Mouse (Mus musculus): ENCODE data around the gene Rhbdl3.
A peak's percentile ranks its signal among the peaks of the same experiment; 100 is the strongest.
"Not testable (repeated sequence)": the region's sequence is repeated elsewhere in the genome, so short reads cannot be mapped to it uniquely, and the experiment has no call there.

The Rhbdl3 gene

GRCm38 (mm10) chr11:80312565-80312964, 11.9 kb downstream of the Rhbdl3 start:
- DNase-seq (ENCODE audit: low spot score in 2 of 2) = no peak

- DNase-seq (ENCODE audit: low spot score in 2 of 2) = no peak
Observed at GRCm38 (mm10) chr11:80313462-80313861, 12.8 kb downstream of the Rhbdl3 start.

- DNase-seq (ENCODE audit: low spot score in 2 of 2) = no peak
Observed at GRCm38 (mm10) chr11:80313944-80314343, 13.2 kb downstream of the Rhbdl3 start.

- DNase-seq (ENCODE audit: low spot score in 2 of 2) = no peak
Observed at GRCm38 (mm10) chr11:80315743-80316639, 15.3 kb downstream of the Rhbdl3 start.

GRCm38 (mm10) chr11:80323255-80323654, 22.5 kb downstream of the Rhbdl3 start:
- DNase-seq (ENCODE audit: low spot score in 2 of 2) = no peak

GRCm38 (mm10) chr11:80324636-80325035, 23.9 kb downstream of the Rhbdl3 start:
- no peak for DNase-seq (ENCODE audit: low spot score in 2 of 2)

- no peak for DNase-seq (ENCODE audit: low spot score in 2 of 2)
Observed at GRCm38 (mm10) chr11:80332709-80333400, 32.1 kb downstream of the Rhbdl3 start.

- DNase-seq (ENCODE audit: low spot score in 2 of 2) = no peak
Observed at GRCm38 (mm10) chr11:80335609-80336350, 35.1 kb downstream of the Rhbdl3 start.

GRCm38 (mm10) chr11:80336351-80336730, 35.6 kb downstream of the Rhbdl3 start:
- no peak for DNase-seq (ENCODE audit: low spot score in 2 of 2)

GRCm38 (mm10) chr11:80342482-80342881, 41.8 kb downstream of the Rhbdl3 start:
- DNase-seq (ENCODE audit: low spot score in 2 of 2) = no peak

- peak; percentile 58 to 86 for DNase-seq (ENCODE audit: low spot score in 2 of 2)
Observed at GRCm38 (mm10) chr11:80351832-80352430, 51.2 kb downstream of the Rhbdl3 start.

- no peak for DNase-seq (ENCODE audit: low spot score in 2 of 2)
Observed at GRCm38 (mm10) chr11:80354832-80355231, 54.1 kb downstream of the Rhbdl3 start.

GRCm38 (mm10) chr11:80368949-80369348, 68.2 kb downstream of the Rhbdl3 start:
- no peak for DNase-seq (ENCODE audit: low spot score in 2 of 2)

GRCm38 (mm10) chr11:80376651-80377050, 75.9 kb downstream of the Rhbdl3 start:
- no peak for DNase-seq (ENCODE audit: low spot score in 2 of 2)

- DNase-seq (ENCODE audit: low spot score in 2 of 2) = peak; percentile 73 to 80
Observed at GRCm38 (mm10) chr11:80377712-80378451, 77.2 kb downstream of the Rhbdl3 start, which contains the start of gene 5730455P16Rik. Gene 5730455P16Rik, minus strand, starts transcription at chr11:80378034.

- not testable (repeated sequence) for DNase-seq (ENCODE audit: low spot score in 2 of 2)
Observed at GRCm38 (mm10) chr11:80378452-80379068, 77.8 kb downstream of the Rhbdl3 start.

- DNase-seq (ENCODE audit: low spot score in 2 of 2) = not testable (repeated sequence)
Observed at GRCm38 (mm10) chr11:80379184-80379583, 78.5 kb downstream of the Rhbdl3 start.

- DNase-seq (ENCODE audit: low spot score in 2 of 2) = peak in 1 of 2 experiments; percentile 12
Observed at GRCm38 (mm10) chr11:80382626-80383018, 81.9 kb downstream of the Rhbdl3 start.

- DNase-seq (ENCODE audit: low spot score in 2 of 2) = peak; percentile 94 to 97
Observed at GRCm38 (mm10) chr11:80383019-80383625, 82.4 kb downstream of the Rhbdl3 start, which contains the start of gene Zfp207. Gene Zfp207, plus strand, starts transcription at chr11:80383279.

- no peak for DNase-seq (ENCODE audit: low spot score in 2 of 2)
Observed at GRCm38 (mm10) chr11:80383626-80384046, 82.9 kb downstream of the Rhbdl3 start.

Data from frontal cortex, postnatal 14 days (tissue).